Mouse (Mus musculus) limb, embryonic 11.5 days (tissue): ENCODE results near the gene Nat8. TPM values are rescaled to one million over a fixed set of nuclear protein-coding genes. Genes with fewer than 3 reads are reported as not detected.
"Not testable (repeated sequence)": the region's sequence is repeated elsewhere in the genome, so short reads cannot be mapped to it uniquely, and the experiment has no call there.

Experiments
- ATAC-seq: fragments of 200-750 bp; cut with Nextera tagmentation; 2 replicates; pipeline ENCODE4 v1.8.0; 2017; ENCODE audit warnings: low read depth; ENCODE audit not compliant: insufficient number of reproducible peaks, low FRiP score, low TSS enrichment
- DNase-seq: peaks from one replicate; pipeline ENCODE4 v3.0.0-alpha.2; 2015; ENCODE audit warnings: low spot score
- H3K27ac ChIP-seq: fragments of 300-500 bp; sonication (generic); replicated peaks from 2 replicates; pipeline ENCODE4 v1.5.1; 2014; ENCODE audit warnings: low read depth, mild to moderate bottlenecking, low read length
- H3K27me3 ChIP-seq: fragments of 300-500 bp; sonication (generic); 2 replicates; pipeline ENCODE4 v1.6.1; 2014; ENCODE audit warnings: mild to moderate bottlenecking, low read length, mixed read lengths; ENCODE audit not compliant: control insufficient read depth, insufficient read depth
- H3K36me3 ChIP-seq: fragments of 300-500 bp; sonication (generic); 2 replicates; pipeline ENCODE4 v1.6.1; 2014; ENCODE audit warnings: mild to moderate bottlenecking, low read length, moderate library complexity, mixed read lengths; ENCODE audit not compliant: control insufficient read depth, insufficient read depth
- H3K4me1 ChIP-seq: fragments of 300-500 bp; sonication (generic); 2 replicates; pipeline ENCODE4 v1.6.1; 2014; ENCODE audit warnings: low read length, mixed read lengths; ENCODE audit not compliant: control insufficient read depth, insufficient read depth
- H3K4me2 ChIP-seq: fragments of 300-500 bp; sonication (generic); 2 replicates; pipeline ENCODE4 v1.6.1; 2014; ENCODE audit warnings: low read depth, mild to moderate bottlenecking, moderate library complexity; ENCODE audit not compliant: severe bottlenecking
- H3K4me3 ChIP-seq: fragments of 300-500 bp; sonication (generic); 2 replicates; pipeline ENCODE4 v1.5.1; 2014; ENCODE audit warnings: low read depth, low read length
- H3K9ac ChIP-seq: fragments of 300-500 bp; sonication (generic); 2 replicates; pipeline ENCODE4 v1.6.1; 2014; ENCODE audit warnings: mild to moderate bottlenecking, low read length
- H3K9me3 ChIP-seq: fragments of 300-500 bp; sonication (generic); 2 replicates; pipeline ENCODE4 v1.6.1; 2016; ENCODE audit warnings: low read length; ENCODE audit not compliant: control insufficient read depth
- WGBS: fragments of 180-500 bp; shearing (Covaris S2); extraction: QIAGEN DNeasy Blood & Tissue Kit; methylation state at CpG from one replicate; pipeline ENCODE4 v1.1.7; 2014; 5-methylcytosine and 5-hydroxymethylcytosine counted together
- polyA plus RNA-seq: library from polyadenylated mRNA; unstranded; fragments of >200 nt; fragmentation: Nextera tagmentation; extraction: Ambion mirVana; gene quantifications from 2 replicates; pipeline ENCODE4 v1.2.1, GENCODE M21; 2014

The Nat8 gene
- polyA plus RNA-seq, result not detected in 2 replicates

DNA sequence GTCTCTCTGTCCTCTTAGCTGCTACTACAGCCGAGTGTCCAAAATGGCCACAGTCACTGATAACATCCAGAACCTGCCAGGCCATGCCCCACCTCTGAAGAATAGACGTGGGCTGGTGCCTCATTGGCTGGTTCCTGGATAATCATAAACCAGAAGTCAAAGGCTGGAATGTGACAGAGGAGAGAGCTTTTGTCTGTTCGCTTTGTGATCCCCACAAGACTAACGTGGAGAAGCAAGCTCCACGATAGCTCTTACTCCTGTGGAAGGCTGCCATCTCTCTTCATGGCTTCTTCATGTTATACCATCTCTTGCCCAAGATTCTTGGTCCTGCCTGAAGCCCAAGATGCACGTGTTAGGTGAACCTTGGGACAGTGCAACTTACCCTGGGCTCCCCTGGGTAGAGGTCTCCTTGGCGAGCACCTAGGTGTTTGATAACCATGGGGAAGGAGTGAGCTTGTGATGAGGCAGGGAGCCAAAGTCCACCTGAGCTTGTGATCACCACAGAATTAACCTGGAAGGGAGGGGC is at the start of gene Nat8:
TSS of gene Nat8 (minus strand) at position 287 of the 526 bp plus-strand sequence.
- Histone ChIP-seq H3K36me3 (no peaks in the 10 kb centered on the region), H3K4me3 (no peak within 1 kb of the TSS), H3K27me3 (no peaks in the 10 kb centered on the region), H3K4me2 (no peak within 1 kb of the TSS), H3K9me3 (no peaks in the 10 kb centered on the region), H3K9ac (no peak within 1 kb of the TSS), H3K4me1 (no peaks in the 10 kb centered on the region), H3K27ac (no peak within 1 kb of the TSS)
- DNase-seq, result no peak
- 85% methylated on average over 7 of the region's 7 CpGs for WGBS
- no peak for ATAC-seq

DNA sequence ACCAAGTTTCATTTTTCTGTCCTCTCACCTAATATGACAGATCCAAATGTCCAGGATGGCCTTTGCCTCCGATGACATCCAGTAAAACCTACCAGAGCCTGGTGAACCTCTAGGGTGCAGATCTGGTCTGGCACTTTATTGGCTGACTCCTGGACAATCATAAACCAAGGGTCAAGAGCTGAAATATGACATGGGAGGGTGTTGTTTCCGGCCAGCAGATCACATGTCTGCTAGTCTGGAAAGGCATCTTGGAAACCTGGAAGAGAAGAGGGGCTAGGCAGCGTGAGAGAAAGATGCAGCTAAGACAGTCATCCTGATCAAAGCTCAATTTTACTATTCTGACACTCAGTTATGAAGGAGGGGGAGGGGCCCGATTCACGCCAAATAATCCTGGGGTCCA is 37.1 kb upstream of the Nat8 start, which contains the start of gene Nat8f2:
TSS of gene Nat8f2 (minus strand) at position 153 of the 400 bp plus-strand sequence.
- DNase-seq, H3K27me3 ChIP-seq, H3K36me3 ChIP-seq, H3K27ac ChIP-seq, ATAC-seq, H3K9ac ChIP-seq, H3K4me2 ChIP-seq, H3K9me3 ChIP-seq, H3K4me3 ChIP-seq, H3K4me1 ChIP-seq: not testable (repeated sequence)
- WGBS, result 83% methylated on average over 5 of the region's 5 CpGs

DNA sequence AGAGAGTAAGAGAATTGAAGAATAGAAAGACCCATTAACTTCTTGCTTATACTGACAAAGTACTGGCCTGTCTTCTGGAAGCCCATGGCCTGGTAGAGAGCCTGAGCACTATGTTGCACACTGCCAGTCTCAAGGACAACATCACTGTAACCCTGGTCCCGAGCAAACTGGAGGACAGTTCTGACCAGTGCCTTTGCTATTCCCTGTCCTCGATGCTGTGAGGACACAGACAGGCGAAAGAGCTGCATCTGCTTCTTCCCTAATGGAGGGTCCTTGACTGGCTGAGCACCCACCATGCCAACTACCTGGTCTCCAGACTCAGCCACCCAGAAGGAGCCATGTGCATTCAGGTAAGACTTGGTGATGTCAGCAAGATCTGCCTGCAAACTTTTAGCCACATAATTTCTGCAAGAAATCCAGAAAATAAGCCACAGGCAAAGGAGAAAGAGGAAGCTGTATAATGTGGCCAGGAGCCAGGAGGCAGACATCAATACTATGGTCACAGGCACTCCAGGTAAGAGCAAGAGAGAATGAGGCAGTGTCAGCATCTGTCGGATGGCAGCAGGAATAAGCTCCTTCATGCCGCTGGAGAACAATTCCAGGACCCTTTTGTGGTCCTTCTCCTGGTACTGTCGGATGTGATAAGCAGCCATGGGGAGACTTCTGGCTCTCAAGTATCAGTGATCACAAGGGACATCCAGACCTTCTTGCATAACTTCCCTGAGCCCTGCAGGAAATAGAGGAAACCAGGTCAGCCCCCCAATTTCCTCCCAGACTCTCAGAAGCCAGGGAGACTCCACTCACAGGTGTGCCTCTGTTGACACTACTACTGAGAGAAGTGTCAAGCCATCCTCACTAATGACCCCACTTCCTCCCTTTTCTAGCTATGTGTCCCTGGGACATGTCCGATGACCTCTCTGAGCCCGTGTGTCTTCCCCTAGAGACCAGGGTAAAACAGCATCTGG is 36.1 kb upstream of the Nat8 start:
- no peak for DNase-seq
- Histone ChIP-seq H3K4me3 (no peak overlapping the region), H3K27ac (no peak overlapping the region), H3K9me3 (no peaks in the 10 kb centered on the region), H3K27me3 (no peaks in the 10 kb centered on the region), H3K9ac (no peak overlapping the region), H3K36me3 (no peaks in the 10 kb centered on the region), H3K4me1 (no peaks in the 10 kb centered on the region), H3K4me2 (no peak overlapping the region)
- 84% methylated on average over 8 of the region's 8 CpGs for whole genome bisulfite sequencing
- ATAC-seq, result no peak

DNA sequence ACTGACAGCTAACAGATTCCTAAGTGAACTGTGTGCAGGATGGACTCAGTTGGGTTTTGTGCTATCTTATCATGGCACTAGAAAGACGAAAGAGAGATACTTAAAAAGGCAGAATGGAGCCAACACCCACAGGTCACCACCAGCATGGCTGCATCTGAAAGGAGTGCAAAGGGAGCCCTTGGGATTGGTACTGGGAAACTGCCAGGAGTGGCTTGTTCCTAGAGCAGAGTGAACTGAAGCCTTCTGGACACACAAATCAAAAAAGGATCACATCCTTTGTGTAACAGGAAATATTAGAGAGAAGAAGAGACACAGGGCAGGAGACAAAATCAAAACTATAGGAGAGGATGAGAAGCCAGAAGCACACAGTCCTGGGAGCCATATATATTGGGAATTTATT is 35.1 kb upstream of the Nat8 start:
- H3K4me1 ChIP-seq, H3K4me3 ChIP-seq, H3K9ac ChIP-seq, H3K36me3 ChIP-seq, ATAC-seq, H3K4me2 ChIP-seq, DNase-seq, H3K27me3 ChIP-seq, H3K27ac ChIP-seq, H3K9me3 ChIP-seq: not testable (repeated sequence)
- WGBS, result 92% methylated on average over 1 of the region's 1 CpGs

DNA sequence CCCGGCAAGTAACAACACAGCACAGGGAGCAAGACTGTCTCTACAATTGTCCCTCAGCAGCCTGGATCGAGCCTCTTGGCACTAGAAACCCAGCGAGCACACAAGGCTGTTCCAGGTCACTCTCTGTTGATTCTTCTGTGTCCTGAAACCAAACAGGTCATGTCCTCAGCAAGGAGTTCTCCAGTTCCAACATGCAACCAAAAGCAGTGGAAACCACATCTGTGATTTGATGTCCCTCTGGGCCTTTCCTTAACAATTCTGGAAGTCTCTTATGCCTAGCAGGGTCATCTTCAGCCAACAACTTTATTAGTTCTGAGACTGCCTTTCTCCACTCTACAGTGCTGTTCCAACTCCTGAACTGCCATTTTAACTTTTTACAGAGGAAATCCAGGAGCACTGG is 34.3 kb upstream of the Nat8 start:
- H3K4me1 ChIP-seq, DNase-seq, H3K9me3 ChIP-seq, H3K4me2 ChIP-seq, ATAC-seq, H3K27me3 ChIP-seq, H3K36me3 ChIP-seq, H3K27ac ChIP-seq, H3K9ac ChIP-seq, H3K4me3 ChIP-seq: not testable (repeated sequence)
- WGBS, result 81% methylated on average over 3 of the region's 3 CpGs

DNA sequence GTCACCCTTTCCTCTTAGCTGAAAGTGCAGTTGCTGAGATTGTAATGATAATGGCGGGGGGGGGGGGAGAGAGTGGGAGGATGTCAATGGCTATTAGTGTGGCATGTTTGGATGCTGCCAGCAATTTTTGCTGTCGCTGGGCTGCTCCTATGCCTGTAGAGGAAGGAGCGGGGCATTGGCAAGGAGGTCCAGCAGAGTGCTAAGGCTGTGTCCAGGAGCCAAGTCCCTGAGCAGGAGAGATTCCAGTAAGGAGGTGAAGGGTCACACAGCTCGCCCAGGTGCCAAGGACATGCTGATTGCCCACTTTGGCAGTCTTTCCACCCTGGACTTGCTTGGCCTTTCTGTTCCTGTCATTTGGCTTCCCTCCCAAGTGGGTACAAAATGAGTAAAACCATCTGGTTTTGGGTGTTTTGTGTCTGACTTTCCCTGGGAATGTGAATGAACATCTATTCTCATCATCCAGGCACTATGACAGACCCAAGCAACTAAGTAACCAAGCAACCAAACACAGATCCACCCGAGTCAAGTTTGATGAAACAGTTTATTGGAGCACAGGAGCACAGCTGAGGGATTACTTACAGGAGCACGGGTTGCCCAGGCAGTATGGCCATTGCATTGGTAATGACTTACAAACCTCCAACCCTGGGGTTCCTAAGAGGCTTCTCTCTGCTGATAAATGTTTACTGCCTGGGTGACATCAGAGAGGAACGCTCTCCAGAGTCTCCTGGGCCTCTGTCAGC is 33.2 kb upstream of the Nat8 start:
- not testable (repeated sequence) for ATAC-seq, H3K4me1 ChIP-seq, H3K36me3 ChIP-seq, H3K4me2 ChIP-seq, H3K9ac ChIP-seq, H3K4me3 ChIP-seq, H3K9me3 ChIP-seq, H3K27me3 ChIP-seq, DNase-seq, H3K27ac ChIP-seq
- WGBS, result 61% methylated on average over 6 of the region's 7 CpGs

DNA sequence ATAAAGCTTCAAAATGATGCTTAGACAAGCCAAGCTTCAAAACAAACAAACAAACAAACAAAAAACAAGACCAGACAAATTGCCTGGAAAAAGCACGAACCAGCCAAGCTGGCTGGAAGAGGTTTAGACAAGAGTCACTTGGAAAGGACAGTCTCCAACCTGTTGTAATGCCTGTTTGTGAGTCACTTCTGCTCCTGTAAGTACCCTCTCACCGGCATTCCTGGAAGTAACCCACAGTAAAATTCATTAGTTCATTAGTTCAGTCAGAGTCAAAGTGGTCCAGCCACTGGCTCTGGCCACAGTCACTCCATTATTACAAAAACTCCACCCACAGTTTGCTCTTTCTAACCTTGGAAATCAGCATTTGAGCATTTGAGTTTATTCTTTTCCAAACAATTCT is 32.0 kb upstream of the Nat8 start:
- WGBS, result 86% methylated on average over 2 of the region's 2 CpGs

DNA sequence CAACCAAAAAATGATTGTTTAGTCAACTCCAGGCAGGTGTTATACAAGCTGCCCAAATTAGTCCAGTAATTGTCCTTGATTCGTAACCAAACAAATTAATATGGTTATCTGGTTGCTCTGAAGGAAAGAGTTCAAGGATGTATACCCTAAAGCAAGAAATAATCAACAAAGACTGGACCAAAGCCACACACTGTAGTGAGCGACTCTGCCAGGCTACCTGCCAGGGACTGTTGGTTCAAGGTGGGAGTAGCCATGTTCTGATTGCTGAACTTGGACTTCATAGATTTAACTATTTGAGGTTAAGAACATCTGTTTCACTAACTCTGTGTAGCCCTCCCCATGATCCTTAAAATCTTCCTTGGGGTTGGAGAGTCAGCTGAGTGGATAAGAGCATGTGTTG is 31.3 kb upstream of the Nat8 start:
- no peak for ATAC-seq
- H3K27ac ChIP-seq, result no peak overlapping the region
- H3K4me3 ChIP-seq, result no peak overlapping the region
- WGBS, result 81% methylated on average over 2 of the region's 2 CpGs
- DNase-seq, result no peak
- H3K36me3 ChIP-seq, result no peaks in the 10 kb centered on the region
- H3K9me3 ChIP-seq, result no peaks in the 10 kb centered on the region
- H3K4me1 ChIP-seq, result no peaks in the 10 kb centered on the region
- H3K4me2 ChIP-seq, result no peak overlapping the region
- no peak overlapping the region for H3K9ac ChIP-seq
- no peaks in the 10 kb centered on the region for H3K27me3 ChIP-seq

More for the DNA sequence above, 32.0 kb upstream of the Nat8 start:
- Histone ChIP-seq H3K27me3 (no peaks in the 10 kb centered on the region), H3K9ac (no peak overlapping the region), H3K4me3 (no peak overlapping the region), H3K4me1 (no peaks in the 10 kb centered on the region), H3K4me2 (no peak overlapping the region), H3K36me3 (no peaks in the 10 kb centered on the region), H3K9me3 (no peaks in the 10 kb centered on the region), H3K27ac (no peak overlapping the region)
- no peak for ATAC-seq
- DNase-seq, result no peak
